Mouse (Mus musculus) ES-Bruce4 (cell line): ENCODE measurements around the gene Zbtb11.

Source experiments
- CTCF ChIP-seq: IDR thresholded peaks from one replicate; pipeline ENCODE4 v1.8.1; 2011; ENCODE audit warnings: low read depth, low read length
- EP300 ChIP-seq: IDR thresholded peaks from 2 replicates; pipeline ENCODE4 v1.6.1; 2011; ENCODE audit warnings: low read depth, low read length; ENCODE audit not compliant: insufficient read depth
- POLR2A ChIP-seq: IDR thresholded peaks from one replicate; pipeline ENCODE4 v1.8.1; 2011; ENCODE audit warnings: low read length; ENCODE audit not compliant: insufficient read depth

DNA sequence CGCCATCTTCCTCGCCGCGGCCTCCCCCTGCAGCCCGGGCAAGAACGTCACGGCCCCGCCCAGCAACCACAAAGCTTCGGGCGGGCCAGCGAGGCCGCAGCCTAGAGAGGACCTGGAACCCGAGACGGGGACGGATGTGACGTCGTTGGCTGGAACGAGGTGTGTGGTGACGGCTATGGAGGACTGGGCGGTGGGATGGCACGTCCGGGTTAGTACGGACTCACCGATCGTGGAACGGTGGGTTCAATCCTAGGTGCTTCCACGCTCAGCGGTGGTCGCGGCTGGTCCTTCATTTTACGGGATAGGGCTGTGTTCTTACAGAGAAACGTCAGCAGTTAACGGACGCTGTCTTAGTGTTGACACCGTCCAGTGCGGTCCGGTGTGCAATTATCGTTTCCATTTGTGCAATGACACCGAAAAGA, 56.0 kb downstream of the Zbtb11 start, which contains the start of gene Pcnp:
- peak; percentile 88 for TF ChIP-seq POLR2A
- no peak for TF ChIP-seq CTCF
- TF ChIP-seq EP300, result no peak
